Mouse (Mus musculus): Measurements from ENCODE around the gene Gm10799. TPM values are rescaled to one million over a fixed set of nuclear protein-coding genes. Genes with fewer than 3 reads are reported as not detected.
A peak's percentile ranks its signal among the peaks of the same experiment; 100 is the strongest.
"Not testable (repeated sequence)": the region's sequence is repeated elsewhere in the genome, so short reads cannot be mapped to it uniquely, and the experiment has no call there.

The Gm10799 gene
- polyA plus RNA-seq, 1 experiment from 2014 or later: not detected

DNA sequence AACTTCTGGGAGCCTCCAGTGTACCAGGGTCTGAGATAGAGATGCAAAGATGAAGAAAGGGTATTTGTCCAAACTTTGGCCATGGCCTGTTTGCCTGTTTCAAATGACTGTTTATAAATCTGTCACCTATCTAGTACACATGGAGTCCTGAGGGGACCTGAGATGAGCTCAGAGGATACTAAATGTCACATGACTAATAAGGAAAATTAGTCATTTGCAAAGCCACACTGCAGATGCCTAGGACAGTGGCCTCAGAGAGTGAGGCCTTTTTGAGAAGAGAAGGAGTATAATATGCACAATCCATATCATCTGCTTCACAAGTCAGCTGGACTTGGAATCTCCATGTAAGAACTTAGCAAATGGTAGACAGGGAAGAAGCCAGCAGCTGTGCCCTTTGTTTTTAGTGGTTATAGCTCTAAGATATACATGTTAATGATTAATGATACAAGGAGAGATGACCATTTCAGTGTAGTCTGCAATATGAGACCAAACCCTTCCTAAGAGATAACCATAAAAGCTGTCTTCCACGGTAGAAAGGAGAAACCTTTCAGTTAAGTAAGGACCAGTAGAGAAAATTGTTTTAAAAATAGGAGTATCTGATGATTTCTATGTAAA, 13.2 kb upstream of the Gm10799 start:
- WGBS: no CpG with 5 or more reads among the region's 1 CpGs
- H3K4me2 ChIP-seq (replicated peaks); H3K27me3 ChIP-seq (ENCODE audit: control insufficient read depth, insufficient read depth, low read length); H3K4me1 ChIP-seq (replicated peaks; ENCODE audit: control insufficient read depth, insufficient read depth, low read length); DNase-seq (ENCODE audit: low spot score); ATAC-seq (ENCODE audit: low FRiP score); H3K27ac ChIP-seq; H3K36me3 ChIP-seq (replicated peaks; ENCODE audit: control insufficient read depth, insufficient read depth); H3K9ac ChIP-seq; H3K4me3 ChIP-seq (replicated peaks; ENCODE audit: low read length); H3K9me3 ChIP-seq (ENCODE audit: control insufficient read depth, low read length): not testable (repeated sequence)

- H3K4me1 ChIP-seq (replicated peaks; ENCODE audit: control insufficient read depth, insufficient read depth, low read length); H3K9ac ChIP-seq; H3K27ac ChIP-seq; H3K4me2 ChIP-seq (replicated peaks); DNase-seq (ENCODE audit: low spot score); H3K36me3 ChIP-seq (replicated peaks; ENCODE audit: control insufficient read depth, insufficient read depth); H3K4me3 ChIP-seq (replicated peaks; ENCODE audit: low read length); H3K27me3 ChIP-seq (ENCODE audit: control insufficient read depth, insufficient read depth, low read length); H3K9me3 ChIP-seq (ENCODE audit: control insufficient read depth, low read length); ATAC-seq (ENCODE audit: low FRiP score): not testable (repeated sequence)
- 83% methylated on average over 5 of the region's 5 CpGs for WGBS
Observed at GRCm38 (mm10) chr2:104078285-104078684, 9.9 kb upstream of the Gm10799 start.

DNA sequence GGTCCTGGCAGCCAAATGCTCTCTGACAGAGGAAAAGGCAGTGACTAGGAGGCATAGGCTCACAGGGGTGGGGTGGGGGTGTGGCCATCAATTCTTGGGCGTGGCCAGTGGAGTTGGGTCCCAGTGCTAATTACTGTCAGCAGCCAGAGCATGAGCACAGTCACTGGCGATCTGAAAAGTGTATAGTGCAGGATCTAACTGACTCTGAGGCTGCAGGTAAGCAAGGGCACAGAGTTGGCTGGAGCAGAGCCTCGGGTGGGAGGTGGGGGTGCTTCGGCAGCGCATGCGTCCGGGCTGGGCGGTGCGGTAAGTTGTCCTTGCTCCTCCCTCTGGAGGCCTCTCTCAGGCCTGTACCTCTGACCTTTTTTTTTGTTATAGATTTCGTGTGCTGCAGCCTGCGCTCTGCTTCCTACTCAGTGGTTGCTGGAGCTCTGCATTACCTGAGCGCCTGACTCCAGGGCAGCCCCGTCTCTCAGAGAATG, 1.4 kb upstream of the Gm10799 start, which contains the start of gene Cd59b:
Cd59b (plus strand) TSS at position 146 of the 482 bp plus-strand sequence.
- no peaks in the 10 kb centered on the region for H3K9me3 ChIP-seq (ENCODE audit: control insufficient read depth, low read length)
- H3K36me3 ChIP-seq (replicated peaks; ENCODE audit: control insufficient read depth, insufficient read depth): no peaks in the 10 kb centered on the region
- no peak within 1 kb of the TSS for H3K9ac ChIP-seq
- DNase-seq (ENCODE audit: low spot score) (peak; percentile 40), ATAC-seq (ENCODE audit: low FRiP score) (peak; percentile 79)
- H3K4me2 ChIP-seq (replicated peaks): peak within 1 kb of the TSS; percentile 52
- WGBS: 4% methylated on average over 13 of the region's 13 CpGs
- H3K27ac ChIP-seq: no peak within 1 kb of the TSS
- H3K27me3 ChIP-seq (ENCODE audit: control insufficient read depth, insufficient read depth, low read length): no peaks in the 10 kb centered on the region
- peaks cover 4% of the 10 kb centered on the region; the same call in 1 of the 2 replicates for H3K4me1 ChIP-seq (replicated peaks; ENCODE audit: control insufficient read depth, insufficient read depth, low read length)
- peak within 1 kb of the TSS; percentile 31 for H3K4me3 ChIP-seq (replicated peaks; ENCODE audit: low read length)

DNA sequence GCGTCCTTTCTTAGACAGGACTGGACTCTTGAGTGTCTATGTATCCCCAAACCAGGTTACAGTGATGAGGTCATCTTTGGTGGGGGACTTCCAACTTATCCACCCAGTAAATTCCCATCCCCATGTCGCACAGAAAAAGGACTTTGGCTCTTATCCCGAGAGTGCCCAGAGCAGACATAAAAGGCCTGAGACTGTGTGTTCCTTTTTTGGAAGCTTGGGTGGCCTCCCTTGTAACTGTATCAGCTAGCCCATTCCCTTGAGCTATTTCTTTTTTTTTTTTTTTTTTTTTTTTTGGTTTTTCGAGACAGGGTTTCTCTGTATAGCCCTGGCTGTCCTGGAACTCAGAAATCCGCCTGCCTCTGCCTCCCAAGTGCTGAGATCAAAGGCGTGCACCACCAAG, 2.8 kb downstream of the Gm10799 start, which contains the start of gene Gm10912:
Gm10912 (plus strand) TSS at position 301 of the 400 bp plus-strand sequence.
- H3K4me2 ChIP-seq (replicated peaks); H3K4me1 ChIP-seq (replicated peaks; ENCODE audit: control insufficient read depth, insufficient read depth, low read length); ATAC-seq (ENCODE audit: low FRiP score); DNase-seq (ENCODE audit: low spot score); H3K9ac ChIP-seq; H3K4me3 ChIP-seq (replicated peaks; ENCODE audit: low read length); H3K27ac ChIP-seq; H3K27me3 ChIP-seq (ENCODE audit: control insufficient read depth, insufficient read depth, low read length); H3K9me3 ChIP-seq (ENCODE audit: control insufficient read depth, low read length): not testable (repeated sequence)
- peaks cover 12% of the 10 kb centered on the region for H3K36me3 ChIP-seq (replicated peaks; ENCODE audit: control insufficient read depth, insufficient read depth)
- 91% methylated on average over 5 of the region's 6 CpGs for WGBS

DNA sequence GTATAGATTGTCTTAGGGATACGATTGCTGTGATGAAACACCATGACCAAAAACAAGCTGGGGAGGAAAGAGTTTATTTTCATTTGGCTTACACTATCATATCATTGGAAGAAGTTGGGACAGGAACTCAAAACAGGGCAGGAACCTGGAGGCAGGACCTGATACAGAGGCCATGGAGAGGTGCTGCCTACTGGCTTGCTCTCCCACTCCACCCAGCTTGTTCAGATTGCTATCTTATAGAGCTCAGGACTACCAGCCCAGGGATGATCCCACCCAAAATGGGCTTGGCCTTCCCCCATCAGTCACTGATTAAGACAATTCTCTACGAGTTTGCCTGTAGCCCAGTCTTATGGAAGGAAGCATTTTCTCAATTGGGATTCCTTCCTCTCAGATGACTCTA, 4.2 kb downstream of the Gm10799 start:
- H3K27me3 ChIP-seq (ENCODE audit: control insufficient read depth, insufficient read depth, low read length): no peaks in the 10 kb centered on the region
- H3K4me2 ChIP-seq (replicated peaks): no peak overlapping the region
- H3K9me3 ChIP-seq (ENCODE audit: control insufficient read depth, low read length): no peaks in the 10 kb centered on the region
- no peak overlapping the region for H3K9ac ChIP-seq
- no peaks in the 10 kb centered on the region for H3K4me1 ChIP-seq (replicated peaks; ENCODE audit: control insufficient read depth, insufficient read depth, low read length)
- H3K36me3 ChIP-seq (replicated peaks; ENCODE audit: control insufficient read depth, insufficient read depth): peaks cover 22% of the 10 kb centered on the region
- H3K4me3 ChIP-seq (replicated peaks; ENCODE audit: low read length): no peak overlapping the region
- H3K27ac ChIP-seq: no peak overlapping the region
- WGBS: 91% methylated on average over 2 of the region's 2 CpGs
- ATAC-seq (ENCODE audit: low FRiP score): no peak
- no peak for DNase-seq (ENCODE audit: low spot score)

GRCm38 (mm10) chr2:104062665-104063064, 5.7 kb downstream of the Gm10799 start:
- no peak for ATAC-seq (ENCODE audit: low FRiP score)
- Histone ChIP-seq H3K9me3 (ENCODE audit: control insufficient read depth, low read length) (no peaks in the 10 kb centered on the region), H3K4me2 (replicated peaks) (no peak overlapping the region), H3K9ac (no peak overlapping the region), H3K27ac (no peak overlapping the region), H3K4me3 (replicated peaks; ENCODE audit: low read length) (no peak overlapping the region), H3K36me3 (replicated peaks; ENCODE audit: control insufficient read depth, insufficient read depth) (peaks cover 29% of the 10 kb centered on the region), H3K4me1 (replicated peaks; ENCODE audit: control insufficient read depth, insufficient read depth, low read length) (no peaks in the 10 kb centered on the region), H3K27me3 (ENCODE audit: control insufficient read depth, insufficient read depth, low read length) (no peaks in the 10 kb centered on the region)
- DNase-seq (ENCODE audit: low spot score): no peak

DNA sequence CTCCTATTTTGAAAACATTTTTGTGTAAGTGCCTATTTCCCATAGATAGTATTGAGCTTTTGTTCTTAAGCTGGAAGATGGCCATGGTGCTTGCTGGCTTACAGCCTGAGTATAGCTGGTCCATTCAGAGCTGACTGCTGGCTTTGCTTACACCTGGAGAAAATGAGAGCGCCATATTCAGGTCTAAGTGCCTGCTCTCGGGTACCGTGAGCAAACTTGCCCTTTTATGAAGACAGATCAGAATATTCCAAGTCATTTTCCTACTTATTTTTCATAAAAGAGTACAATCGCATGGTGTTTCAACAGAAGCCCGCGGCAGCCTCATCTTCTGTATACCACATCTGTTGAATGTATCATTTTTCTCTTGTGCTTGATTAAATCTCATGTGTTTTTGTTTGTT, 7.4 kb downstream of the Gm10799 start:
- no peak overlapping the region for H3K27ac ChIP-seq
- H3K9me3 ChIP-seq (ENCODE audit: control insufficient read depth, low read length): no peaks in the 10 kb centered on the region
- no peaks in the 10 kb centered on the region for H3K4me1 ChIP-seq (replicated peaks; ENCODE audit: control insufficient read depth, insufficient read depth, low read length)
- H3K4me2 ChIP-seq (replicated peaks): no peak overlapping the region
- H3K27me3 ChIP-seq (ENCODE audit: control insufficient read depth, insufficient read depth, low read length): no peaks in the 10 kb centered on the region
- no peak overlapping the region for H3K9ac ChIP-seq
- ATAC-seq (ENCODE audit: low FRiP score): no peak
- H3K36me3 ChIP-seq (replicated peaks; ENCODE audit: control insufficient read depth, insufficient read depth): peaks cover 29% of the 10 kb centered on the region
- 96% methylated on average over 6 of the region's 6 CpGs for WGBS
- DNase-seq (ENCODE audit: low spot score): no peak
- no peak overlapping the region for H3K4me3 ChIP-seq (replicated peaks; ENCODE audit: low read length)

GRCm38 (mm10) chr2:104059786-104060185, 8.6 kb downstream of the Gm10799 start:
- no peak for DNase-seq (ENCODE audit: low spot score)
- Histone ChIP-seq H3K4me3 (replicated peaks; ENCODE audit: low read length) (no peak overlapping the region), H3K27me3 (ENCODE audit: control insufficient read depth, insufficient read depth, low read length) (no peaks in the 10 kb centered on the region), H3K9me3 (ENCODE audit: control insufficient read depth, low read length) (no peaks in the 10 kb centered on the region), H3K4me2 (replicated peaks) (no peak overlapping the region), H3K27ac (no peak overlapping the region), H3K36me3 (replicated peaks; ENCODE audit: control insufficient read depth, insufficient read depth) (peaks cover 41% of the 10 kb centered on the region), H3K4me1 (replicated peaks; ENCODE audit: control insufficient read depth, insufficient read depth, low read length) (no peaks in the 10 kb centered on the region), H3K9ac (no peak overlapping the region)
- ATAC-seq (ENCODE audit: low FRiP score): no peak
- 85% methylated on average over 10 of the region's 10 CpGs for WGBS

- no peak for ATAC-seq (ENCODE audit: low FRiP score)
- 95% methylated on average over 4 of the region's 4 CpGs for WGBS
- peaks cover 50% of the 10 kb centered on the region for H3K36me3 ChIP-seq (replicated peaks; ENCODE audit: control insufficient read depth, insufficient read depth)
Observed at GRCm38 (mm10) chr2:104058954-104059353, 9.4 kb downstream of the Gm10799 start.

DNA sequence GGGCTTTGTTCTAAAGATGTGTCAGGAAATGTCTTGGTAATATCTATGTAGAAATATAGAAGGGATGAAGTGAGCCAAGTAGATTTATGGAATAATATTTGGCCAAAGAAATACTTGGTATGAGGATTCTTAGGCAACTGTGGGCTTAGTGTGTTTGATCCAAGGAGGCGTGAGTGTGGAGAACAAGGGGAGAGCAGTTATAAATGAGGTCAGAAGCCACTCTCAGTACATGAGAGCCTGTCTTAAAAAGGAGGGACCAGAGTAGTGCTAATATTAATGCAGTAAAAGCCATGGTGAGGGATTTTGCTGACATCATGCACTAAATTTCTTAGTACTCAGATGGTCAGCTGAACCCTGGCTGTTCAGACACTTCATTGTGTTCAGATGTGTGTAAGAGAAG, 10.0 kb downstream of the Gm10799 start:
- Histone ChIP-seq H3K4me2 (replicated peaks) (no peak overlapping the region), H3K36me3 (replicated peaks; ENCODE audit: control insufficient read depth, insufficient read depth) (peaks cover 55% of the 10 kb centered on the region), H3K9ac (no peak overlapping the region), H3K9me3 (ENCODE audit: control insufficient read depth, low read length) (no peaks in the 10 kb centered on the region), H3K27ac (no peak overlapping the region), H3K27me3 (ENCODE audit: control insufficient read depth, insufficient read depth, low read length) (no peaks in the 10 kb centered on the region), H3K4me1 (replicated peaks; ENCODE audit: control insufficient read depth, insufficient read depth, low read length) (no peaks in the 10 kb centered on the region), H3K4me3 (replicated peaks; ENCODE audit: low read length) (no peak overlapping the region)
- WGBS: 88% methylated on average over 1 of the region's 1 CpGs
- no peak for DNase-seq (ENCODE audit: low spot score)
- no peak for ATAC-seq (ENCODE audit: low FRiP score)

More at GRCm38 (mm10) chr2:104058954-104059353, 9.4 kb downstream of the Gm10799 start:
- Histone ChIP-seq H3K9ac (no peak overlapping the region), H3K4me3 (replicated peaks; ENCODE audit: low read length) (no peak overlapping the region), H3K4me2 (replicated peaks) (no peak overlapping the region), H3K4me1 (replicated peaks; ENCODE audit: control insufficient read depth, insufficient read depth, low read length) (no peaks in the 10 kb centered on the region), H3K9me3 (ENCODE audit: control insufficient read depth, low read length) (no peaks in the 10 kb centered on the region), H3K27me3 (ENCODE audit: control insufficient read depth, insufficient read depth, low read length) (no peaks in the 10 kb centered on the region), H3K27ac (no peak overlapping the region)
- no peak for DNase-seq (ENCODE audit: low spot score)
